Mouse (Mus musculus) MEL (cell line): Measurements from ENCODE around the gene Gp9.

Source experiments
- CTCF ChIP-seq, 3 experiments: IDR thresholded peaks in 2 of 3; conservative IDR thresholded peaks in 1 of 3; 2 replicates each; pipeline ENCODE4 v1.5.1; 2011 to 2012; ENCODE audit warnings: low read length in 3 of 3, low read depth in 2 of 3, mild to moderate bottlenecking in 2 of 3, improper control_type of control experiment in 1 of 3, inconsistent platforms in 1 of 3, mixed read lengths in 1 of 3, moderate library complexity in 1 of 3; ENCODE audit not compliant: control insufficient read depth in 1 of 3, insufficient read depth in 1 of 3, poor library complexity in 1 of 3, severe bottlenecking in 1 of 3
- MEF2A ChIP-seq: IDR thresholded peaks from 2 replicates; pipeline ENCODE4 v1.6.1; 2014; ENCODE audit warnings: low read depth, mild to moderate bottlenecking, inconsistent platforms, low read length, improper control_type of control experiment; ENCODE audit not compliant: poor library complexity, insufficient replicate concordance, severe bottlenecking; ENCODE audit errors: extremely low read depth
- POLR2A ChIP-seq, 2 experiments: IDR thresholded peaks; 2 replicates each; pipeline ENCODE4 v1.6.1; 2011 to 2012; ENCODE audit warnings: low read length in 2 of 2, mild to moderate bottlenecking in 2 of 2, control low read depth in 1 of 2, improper control_type of control experiment in 1 of 2, low read depth in 1 of 2, moderate library complexity in 1 of 2; ENCODE audit not compliant: control insufficient read depth in 1 of 2, insufficient read depth in 1 of 2, poor library complexity in 1 of 2
- POLR2AphosphoS2 ChIP-seq: IDR thresholded peaks from 2 replicates; pipeline ENCODE4 v1.6.1; 2011; ENCODE audit warnings: low read length, improper control_type of control experiment
- USF1 ChIP-seq: IDR thresholded peaks from 2 replicates; pipeline ENCODE4 v1.6.1; 2014; ENCODE audit warnings: low read depth, mild to moderate bottlenecking, inconsistent platforms, low read length, improper control_type of control experiment, moderate library complexity
- ZNF384 ChIP-seq: IDR thresholded peaks from 2 replicates; pipeline ENCODE4 v1.6.1; 2012; ENCODE audit warnings: low read depth, mild to moderate bottlenecking, inconsistent platforms, low read length, improper control_type of control experiment

- TF ChIP-seq USF1 (no peak), CTCF (IDR thresholded peaks at IDR 0.05 in 2 of 3, conservative IDR thresholded peaks at IDR 0.05 in 1 of 3; ENCODE audit: control insufficient read depth in 1 of 3, insufficient read depth in 1 of 3, low read depth in 2 of 3, low read length in 3 of 3, poor library complexity in 1 of 3, severe bottlenecking in 1 of 3) (no peak), ZNF384 (no peak), POLR2AphosphoS2 (no peak), POLR2A (IDR thresholded peaks at IDR 0.05; ENCODE audit: control insufficient read depth in 1 of 2, insufficient read depth in 1 of 2, low read depth in 1 of 2, low read length in 2 of 2, poor library complexity in 1 of 2) (no peak), MEF2A (no peak)
Observed at GRCm38 (mm10) chr6:87759404-87759803, 18.5 kb upstream of the Gp9 start.
